Mouse (Mus musculus) intestine, embryonic 16.5 days (tissue): Measurements from ENCODE around the gene Gm17720. TPM values are rescaled to one million over a fixed set of nuclear protein-coding genes. Genes with fewer than 3 reads are reported as not detected.
A peak's percentile ranks its signal among the peaks of the same experiment; 100 is the strongest.
"Not testable (repeated sequence)": the region's sequence is repeated elsewhere in the genome, so short reads cannot be mapped to it uniquely, and the experiment has no call there.

Source experiments
- ATAC-seq: fragments of 200-750 bp; cut with Nextera tagmentation; 2 replicates; pipeline ENCODE4 v1.8.0; 2017; ENCODE audit warnings: moderate TSS enrichment, moderate library complexity
- H3K27ac ChIP-seq: fragments of 300-500 bp; sonication (generic); 2 replicates; pipeline ENCODE4 v1.5.1; 2014; ENCODE audit warnings: mild to moderate bottlenecking, low read length
- H3K27me3 ChIP-seq: fragments of 300-500 bp; sonication (generic); replicated peaks from 2 replicates; pipeline ENCODE4 v1.6.1; 2014; ENCODE audit warnings: low read length, control low read depth, mixed read lengths; ENCODE audit not compliant: control insufficient read depth, insufficient read depth
- H3K36me3 ChIP-seq: fragments of 300-500 bp; sonication (generic); 2 replicates; pipeline ENCODE4 v1.6.1; 2014; ENCODE audit warnings: low read length, control low read depth; ENCODE audit not compliant: control insufficient read depth, insufficient read depth
- H3K4me1 ChIP-seq: fragments of 300-500 bp; sonication (generic); 2 replicates; pipeline ENCODE4 v1.6.1; 2014; ENCODE audit warnings: low read length, control low read depth, mixed read lengths; ENCODE audit not compliant: control insufficient read depth, insufficient read depth
- H3K4me2 ChIP-seq: fragments of 300-500 bp; sonication (generic); 2 replicates; pipeline ENCODE4 v1.6.1; 2014; ENCODE audit warnings: low read depth, low read length, control low read depth
- H3K4me3 ChIP-seq: fragments of 300-500 bp; sonication (generic); 2 replicates; pipeline ENCODE4 v1.5.1; 2014; ENCODE audit warnings: mild to moderate bottlenecking, low read length
- H3K9ac ChIP-seq: fragments of 300-500 bp; sonication (generic); 2 replicates; pipeline ENCODE4 v1.6.1; 2014; ENCODE audit warnings: low read depth, low read length
- H3K9me3 ChIP-seq: fragments of 300-500 bp; sonication (generic); 2 replicates; pipeline ENCODE4 v1.6.1; 2016; ENCODE audit warnings: low read length, control low read depth; ENCODE audit not compliant: control insufficient read depth
- WGBS: fragments of 180-500 bp; shearing (Covaris S2); extraction: QIAGEN DNeasy Blood & Tissue Kit; methylation state at CpG from one replicate; pipeline ENCODE4 v1.1.7; 2014; 5-methylcytosine and 5-hydroxymethylcytosine counted together
- polyA plus RNA-seq: library from polyadenylated mRNA; unstranded; fragments of >200 nt; fragmentation: Nextera tagmentation; extraction: Ambion mirVana; gene quantifications from 2 replicates; pipeline ENCODE4 v1.2.1, GENCODE M21; 2015

Gm17720 gene
- polyA plus RNA-seq, 1 experiment from 2014 or later, result not detected

GRCm38 (mm10) chr8:110058207-110058606 lies 44.3 kb downstream of the Gm17720 start:
- Histone ChIP-seq H3K36me3 (no peaks in the 10 kb centered on the region), H3K4me3 (no peak overlapping the region), H3K27me3 (peaks cover 12% of the 10 kb centered on the region; the same call in 1 of the 2 replicates), H3K9me3 (peaks cover 9% of the 10 kb centered on the region), H3K4me2 (no peak overlapping the region), H3K4me1 (no peaks in the 10 kb centered on the region), H3K27ac (no peak overlapping the region), H3K9ac (no peak overlapping the region)
- 72% methylated on average over 8 of the region's 8 CpGs for WGBS
- ATAC-seq, result no peak

- Histone ChIP-seq H3K9me3 (no peaks in the 10 kb centered on the region), H3K27me3 (peaks cover 9% of the 10 kb centered on the region; the same call in 1 of the 2 replicates), H3K4me3 (no peak overlapping the region), H3K9ac (no peak overlapping the region), H3K36me3 (no peaks in the 10 kb centered on the region), H3K27ac (no peak overlapping the region), H3K4me1 (no peaks in the 10 kb centered on the region), H3K4me2 (no peak overlapping the region)
- 0 out of 2 replicates have a peak, but pooled peaks have one; percentile 46 for ATAC-seq
- WGBS, result 51% methylated on average over 6 of the region's 6 CpGs
Measured at GRCm38 (mm10) chr8:110051208-110051607, 51.3 kb downstream of the Gm17720 start.

GRCm38 (mm10) chr8:110040509-110040908 lies 62.0 kb downstream of the Gm17720 start:
- H3K9me3 ChIP-seq, result no peaks in the 10 kb centered on the region; the same call in 1 of the 2 replicates
- H3K4me3 ChIP-seq, result no peak overlapping the region
- H3K4me2 ChIP-seq, result no peak overlapping the region
- no peaks in the 10 kb centered on the region for H3K4me1 ChIP-seq
- peak; percentile 49; the same call in 1 of the 2 replicates for ATAC-seq
- no peak overlapping the region for H3K27ac ChIP-seq
- no peaks in the 10 kb centered on the region for H3K36me3 ChIP-seq
- H3K27me3 ChIP-seq, result no peaks in the 10 kb centered on the region
- H3K9ac ChIP-seq, result no peak overlapping the region
- 66% methylated on average over 4 of the region's 4 CpGs for WGBS

GRCm38 (mm10) chr8:110039659-110040058 lies 62.9 kb downstream of the Gm17720 start, which contains the start of gene Chst4:
TSS of gene Chst4 (minus strand) at chr8:110039740.
- Histone ChIP-seq H3K9ac (no peak within 1 kb of the TSS), H3K27me3 (no peaks in the 10 kb centered on the region), H3K27ac (peak within 1 kb of the TSS; percentile 18; the same call in 1 of the 2 replicates), H3K4me2 (0 out of 2 replicates have a peak within 1 kb of the TSS, but pooled peaks have one; percentile 6), H3K9me3 (no peaks in the 10 kb centered on the region; the same call in 1 of the 2 replicates), H3K4me3 (no peak within 1 kb of the TSS), H3K36me3 (no peaks in the 10 kb centered on the region), H3K4me1 (no peaks in the 10 kb centered on the region)
- 57% methylated on average over 5 of the region's 5 CpGs for WGBS
- peak; percentile 90 for ATAC-seq

- Histone ChIP-seq H3K27me3 (no peaks in the 10 kb centered on the region), H3K4me1 (no peaks in the 10 kb centered on the region), H3K27ac (peak overlapping the region; percentile 18; the same call in 1 of the 2 replicates), H3K36me3 (no peaks in the 10 kb centered on the region), H3K4me2 (0 out of 2 replicates have a peak overlapping the region, but pooled peaks have one; percentile 6), H3K4me3 (no peak overlapping the region), H3K9me3 (no peaks in the 10 kb centered on the region; the same call in 1 of the 2 replicates), H3K9ac (no peak overlapping the region)
- WGBS, result 31% methylated on average over 7 of the region's 7 CpGs
- ATAC-seq, result peak; percentile 59
Measured at GRCm38 (mm10) chr8:110039216-110039615, 63.3 kb downstream of the Gm17720 start.

- Histone ChIP-seq H3K4me2 (no peak overlapping the region), H3K27me3 (no peaks in the 10 kb centered on the region), H3K27ac (no peak overlapping the region), H3K4me1 (no peaks in the 10 kb centered on the region), H3K9me3 (no peaks in the 10 kb centered on the region), H3K36me3 (no peaks in the 10 kb centered on the region), H3K9ac (no peak overlapping the region), H3K4me3 (no peak overlapping the region)
- ATAC-seq, result no peak
- WGBS, result 80% methylated on average over 2 of the region's 2 CpGs
Measured at GRCm38 (mm10) chr8:110036156-110036555, 66.4 kb downstream of the Gm17720 start.

- Histone ChIP-seq H3K9ac (no peak overlapping the region), H3K36me3 (no peaks in the 10 kb centered on the region), H3K4me1 (no peaks in the 10 kb centered on the region), H3K4me2 (no peak overlapping the region), H3K4me3 (no peak overlapping the region), H3K27ac (no peak overlapping the region), H3K9me3 (no peaks in the 10 kb centered on the region), H3K27me3 (no peaks in the 10 kb centered on the region)
- no peak for ATAC-seq
- WGBS, result 69% methylated on average over 4 of the region's 4 CpGs
Measured at GRCm38 (mm10) chr8:110034331-110034730, 68.2 kb downstream of the Gm17720 start.

- not testable (repeated sequence) for H3K36me3 ChIP-seq, H3K9me3 ChIP-seq, H3K9ac ChIP-seq, ATAC-seq, H3K4me1 ChIP-seq, H3K4me3 ChIP-seq, H3K4me2 ChIP-seq, H3K27ac ChIP-seq, H3K27me3 ChIP-seq
- 44% methylated on average over 8 of the region's 8 CpGs for WGBS
Measured at GRCm38 (mm10) chr8:110033771-110034170, 68.8 kb downstream of the Gm17720 start.
